In the genomic region with DNA sequence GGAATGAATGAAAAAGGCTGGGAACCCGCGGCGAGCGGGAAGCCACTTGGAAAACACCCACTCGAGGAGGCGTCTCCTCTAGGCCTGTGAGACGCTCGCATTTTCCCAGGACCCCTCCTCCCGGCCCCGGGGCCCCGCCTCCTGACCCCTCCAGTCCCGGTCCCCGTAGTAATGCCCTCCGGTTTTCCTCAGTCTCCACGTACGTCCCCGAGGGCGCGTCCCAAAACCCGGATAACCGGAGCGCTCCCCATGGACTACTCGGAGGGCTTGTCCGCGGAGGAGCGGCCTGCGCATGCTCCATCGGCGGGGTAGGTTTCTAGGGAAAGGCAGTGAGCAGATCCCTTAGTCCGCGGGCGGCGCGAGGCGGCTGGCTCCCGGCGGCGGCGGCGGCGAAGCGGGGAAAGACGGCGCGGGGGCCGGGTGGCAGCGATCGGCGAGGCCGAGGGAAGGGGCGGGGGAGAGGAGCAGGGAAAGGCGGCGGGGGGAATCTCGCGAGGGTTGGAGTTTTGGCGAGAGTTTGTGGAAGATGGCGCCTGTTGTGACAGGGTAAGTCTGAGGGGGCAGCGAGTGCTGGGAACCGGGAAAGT, we compare ENCODE assay signal across 7 mouse cellular contexts.
A peak's percentile ranks its signal among the peaks of the same experiment; 100 is the strongest.
DNase-seq lines count a peak whose midpoint lies in the region; ATAC-seq lines count a peak whose summit lies in the region.

No protein-coding gene starts in this region.

- peak overlapping the region; percentile 95 for H3K27ac ChIP-seq in embryonic facial prominence, embryonic 12.5 days
- H3K27ac ChIP-seq in limb, embryonic 11.5 days (replicated peaks; ENCODE audit: low read depth, low read length), result peak overlapping the region; percentile 88
- H3K27ac ChIP-seq in midbrain, embryonic 14.5 days (replicated peaks; ENCODE audit: low read depth, low read length), result peak overlapping the region; percentile 97

- DNase-seq in adrenal gland, postnatal 25 days, result peak; percentile 99
- DNase-seq in heart, adult 11 months, result peak; percentile 100
- DNase-seq in kidney, adult 18-20 months, result peak; percentile 99
- DNase-seq in limb, embryonic 11.5 days (ENCODE audit: low spot score), result peak; percentile 98
- DNase-seq in midbrain, embryonic 14.5 days, result peak; percentile 98
- DNase-seq in spleen, adult 18-20 months, result peak; percentile 78 to 87

- peaks cover 19% of the 10 kb centered on the region for H3K4me1 ChIP-seq in embryonic facial prominence, embryonic 12.5 days
- H3K4me1 ChIP-seq in limb, embryonic 11.5 days (ENCODE audit: control insufficient read depth, insufficient read depth, low read length), result peaks cover 7% of the 10 kb centered on the region
- peaks cover 27% of the 10 kb centered on the region for H3K4me1 ChIP-seq in midbrain, embryonic 14.5 days (ENCODE audit: control insufficient read depth, insufficient read depth, low read length)

- peak overlapping the region; percentile 91 for H3K4me2 ChIP-seq in embryonic facial prominence, embryonic 12.5 days (replicated peaks)
- H3K4me2 ChIP-seq in limb, embryonic 11.5 days (ENCODE audit: low read depth, severe bottlenecking), result peak overlapping the region; percentile 96
- H3K4me2 ChIP-seq in midbrain, embryonic 14.5 days (ENCODE audit: low read length), result peak overlapping the region; percentile 79

- H3K27me3 ChIP-seq in embryonic facial prominence, embryonic 12.5 days, result 0 out of 2 replicates have a peak, but pooled peaks cover 7% of the 10 kb centered on the region
- no peaks in the 10 kb centered on the region for H3K27me3 ChIP-seq in limb, embryonic 11.5 days (ENCODE audit: control insufficient read depth, insufficient read depth, low read length)
- H3K27me3 ChIP-seq in midbrain, embryonic 14.5 days (ENCODE audit: control insufficient read depth, insufficient read depth, low read length), result no peaks in the 10 kb centered on the region

- H3K36me3 ChIP-seq in embryonic facial prominence, embryonic 12.5 days, result no peaks in the 10 kb centered on the region
- H3K36me3 ChIP-seq in limb, embryonic 11.5 days (ENCODE audit: control insufficient read depth, insufficient read depth, low read length), result no peaks in the 10 kb centered on the region
- no peaks in the 10 kb centered on the region for H3K36me3 ChIP-seq in midbrain, embryonic 14.5 days (ENCODE audit: control insufficient read depth, insufficient read depth, low read length)

- peak overlapping the region; percentile 98 for H3K9ac ChIP-seq in embryonic facial prominence, embryonic 12.5 days
- H3K9ac ChIP-seq in limb, embryonic 11.5 days (ENCODE audit: low read length), result peak overlapping the region; percentile 98
- H3K9ac ChIP-seq in midbrain, embryonic 14.5 days (replicated peaks; ENCODE audit: low read length), result peak overlapping the region; percentile 94

- peak overlapping the region; percentile 92 for H3K4me3 ChIP-seq in embryonic facial prominence, embryonic 12.5 days
- H3K4me3 ChIP-seq in limb, embryonic 11.5 days (ENCODE audit: low read depth, low read length), result peak overlapping the region; percentile 91
- peak overlapping the region; percentile 79 for H3K4me3 ChIP-seq in midbrain, embryonic 14.5 days (replicated peaks; ENCODE audit: low read depth, low read length)

- peak; percentile 87 for ATAC-seq in embryonic facial prominence, embryonic 12.5 days (ENCODE audit: insufficient number of reproducible peaks, insufficient read depth, low FRiP score, low TSS enrichment)
- peak; percentile 90 for ATAC-seq in limb, embryonic 11.5 days (ENCODE audit: insufficient number of reproducible peaks, low FRiP score, low TSS enrichment, low read depth)
- ATAC-seq in midbrain, embryonic 14.5 days (ENCODE audit: low FRiP score, low TSS enrichment), result peak; percentile 88

- H3K9me3 ChIP-seq in embryonic facial prominence, embryonic 12.5 days, result no peaks in the 10 kb centered on the region
- H3K9me3 ChIP-seq in limb, embryonic 11.5 days (ENCODE audit: control insufficient read depth, low read length), result no peaks in the 10 kb centered on the region
- no peaks in the 10 kb centered on the region for H3K9me3 ChIP-seq in midbrain, embryonic 14.5 days (ENCODE audit: control insufficient read depth, low read length)

- under 1% methylated on average over 59 of the region's 59 CpGs for WGBS in embryonic facial prominence, embryonic 12.5 days
- 1% methylated on average over 59 of the region's 59 CpGs for WGBS in limb, embryonic 11.5 days
- WGBS in midbrain, embryonic 14.5 days, result under 1% methylated on average over 59 of the region's 59 CpGs

Comparison
In these comparisons a context has a peak if more than half of its experiments do, and no peak if none do; other contexts are left out.
1. Peak in every context shown above with its lines: DNase-seq, ATAC-seq, H3K4me3 ChIP-seq and H3K27ac ChIP-seq.